Mouse (Mus musculus): ENCODE results near the gene Ngdn. TPM values are rescaled to one million over a fixed set of nuclear protein-coding genes. Genes with fewer than 3 reads are reported as not detected.

Ngdn gene
- total RNA-seq, 1 experiment: 53.5 TPM

GRCm38 (mm10) chr14:55025527-55025926 lies 10.3 kb downstream of the Ngdn start:
- H3K36me3 ChIP-seq (ENCODE audit: control insufficient read depth, insufficient read depth, low read length, poor library complexity, severe bottlenecking): peaks cover 21% of the 10 kb centered on the region
- H3K9ac ChIP-seq (ENCODE audit: insufficient read depth, low read depth, low read length, poor library complexity, severe bottlenecking): no peak overlapping the region
- in situ Hi-C loops (cut with MboI; ENCODE audit: low sequenced_read_pairs in 2 of 2, unreplicated experiment in 2 of 2): loop anchor here (5.0 kb wide), 2 partner anchors 72 to 77 kb away; no protein-coding TSS in a partner anchor

GRCm38 (mm10) chr14:55027251-55027650 lies 12.0 kb downstream of the Ngdn start:
- Histone ChIP-seq H3K9ac (ENCODE audit: insufficient read depth, low read depth, low read length, poor library complexity, severe bottlenecking) (no peak overlapping the region), H3K4me1 (ENCODE audit: control insufficient read depth in 2 of 2, insufficient read depth in 2 of 2, low read length in 2 of 2, poor library complexity in 1 of 2) (peaks cover 1 to 25% of the 10 kb centered on the region in 2 experiments; a peak in 2 of 4 replicates), H3K36me3 (ENCODE audit: control insufficient read depth, insufficient read depth, low read length, poor library complexity, severe bottlenecking) (peaks cover 16% of the 10 kb centered on the region), H3K27ac (ENCODE audit: insufficient read depth, low read depth, low read length, poor library complexity, severe bottlenecking) (no peak overlapping the region), H3K9me3 (ENCODE audit: control insufficient read depth, insufficient read depth, low read depth, low read length) (no peaks in the 10 kb centered on the region), H3K4me3 (ENCODE audit: insufficient read depth in 1 of 2, low read depth in 1 of 2, low read length in 2 of 2, poor library complexity in 1 of 2, severe bottlenecking in 1 of 2) (no peak overlapping the region)
- in situ Hi-C loops (cut with MboI; ENCODE audit: low sequenced_read_pairs in 2 of 2, unreplicated experiment in 2 of 2): loop anchor here (5.0 kb wide), 2 partner anchors 70 to 75 kb away; no protein-coding TSS in a partner anchor
- no peak for DNase-seq (ENCODE audit: low read depth, low spot score)
- TF ChIP-seq HCFC1 (IDR thresholded peaks at IDR 0.05; ENCODE audit: borderline replicate concordance, insufficient read depth, low read length) (no peak), MAFK (IDR thresholded peaks at IDR 0.05; ENCODE audit: insufficient read depth, low read depth, low read length) (no peak), ZC3H11A (IDR thresholded peaks at IDR 0.05; ENCODE audit: borderline replicate concordance, low read depth, low read length) (no peak), ZNF384 (IDR thresholded peaks at IDR 0.05; ENCODE audit: low read depth, low read length) (no peak), CHD2 (IDR thresholded peaks at IDR 0.05; ENCODE audit: low read depth, low read length) (no peak)

More at GRCm38 (mm10) chr14:55025527-55025926, 10.3 kb downstream of the Ngdn start:
- Histone ChIP-seq H3K9me3 (ENCODE audit: control insufficient read depth, insufficient read depth, low read depth, low read length) (no peaks in the 10 kb centered on the region), H3K4me3 (ENCODE audit: insufficient read depth in 1 of 2, low read depth in 1 of 2, low read length in 2 of 2, poor library complexity in 1 of 2, severe bottlenecking in 1 of 2) (no peak overlapping the region), H3K27ac (ENCODE audit: insufficient read depth, low read depth, low read length, poor library complexity, severe bottlenecking) (0 out of 2 replicates have a peak overlapping the region, but pooled peaks have one; percentile 6), H3K4me1 (ENCODE audit: control insufficient read depth in 2 of 2, insufficient read depth in 2 of 2, low read length in 2 of 2, poor library complexity in 1 of 2) (peaks cover 1 to 24% of the 10 kb centered on the region in 2 experiments; a peak in 2 of 4 replicates)
- DNase-seq (ENCODE audit: low read depth, low spot score): no peak
- no peak for TF ChIP-seq MAFK (IDR thresholded peaks at IDR 0.05; ENCODE audit: insufficient read depth, low read depth, low read length)
- TF ChIP-seq ZNF384 (IDR thresholded peaks at IDR 0.05; ENCODE audit: low read depth, low read length): no peak
- no peak for TF ChIP-seq CHD2 (IDR thresholded peaks at IDR 0.05; ENCODE audit: low read depth, low read length)

- no peak for TF ChIP-seq CHD2 (IDR thresholded peaks at IDR 0.05; ENCODE audit: low read depth, low read length)
- TF ChIP-seq ZNF384 (IDR thresholded peaks at IDR 0.05; ENCODE audit: low read depth, low read length): no peak
- TF ChIP-seq ZC3H11A (IDR thresholded peaks at IDR 0.05; ENCODE audit: borderline replicate concordance, low read depth, low read length): no peak
- no peak for TF ChIP-seq HCFC1 (IDR thresholded peaks at IDR 0.05; ENCODE audit: borderline replicate concordance, insufficient read depth, low read length)
- TF ChIP-seq MAFK (IDR thresholded peaks at IDR 0.05; ENCODE audit: insufficient read depth, low read depth, low read length): no peak
- H3K4me1 ChIP-seq (ENCODE audit: control insufficient read depth in 2 of 2, insufficient read depth in 2 of 2, low read length in 2 of 2, poor library complexity in 1 of 2): peaks cover 1 to 22% of the 10 kb centered on the region in 2 experiments; a peak in 2 of 4 replicates
- DNase-seq (ENCODE audit: low read depth, low spot score): no peak
- no peak overlapping the region for H3K9ac ChIP-seq (ENCODE audit: insufficient read depth, low read depth, low read length, poor library complexity, severe bottlenecking)
- peaks cover 13% of the 10 kb centered on the region for H3K36me3 ChIP-seq (ENCODE audit: control insufficient read depth, insufficient read depth, low read length, poor library complexity, severe bottlenecking)
- no peak overlapping the region for H3K27ac ChIP-seq (ENCODE audit: insufficient read depth, low read depth, low read length, poor library complexity, severe bottlenecking)
- in situ Hi-C loops (cut with MboI; ENCODE audit: low sequenced_read_pairs in 2 of 2, unreplicated experiment in 2 of 2): loop anchor here (5.0 kb wide), 2 partner anchors 70 to 75 kb away; no protein-coding TSS in a partner anchor
- H3K9me3 ChIP-seq (ENCODE audit: control insufficient read depth, insufficient read depth, low read depth, low read length): no peaks in the 10 kb centered on the region
- no peak overlapping the region for H3K4me3 ChIP-seq (ENCODE audit: insufficient read depth in 1 of 2, low read depth in 1 of 2, low read length in 2 of 2, poor library complexity in 1 of 2, severe bottlenecking in 1 of 2)
These were observed 12.4 kb downstream of the Ngdn start for GRCm38 (mm10) chr14:55027653-55028052.

- Histone ChIP-seq H3K9me3 (ENCODE audit: control insufficient read depth, insufficient read depth, low read depth, low read length) (no peaks in the 10 kb centered on the region), H3K27ac (ENCODE audit: insufficient read depth, low read depth, low read length, poor library complexity, severe bottlenecking) (peak overlapping the region; percentile 30; the same call in 1 of the 2 replicates), H3K36me3 (ENCODE audit: control insufficient read depth, insufficient read depth, low read length, poor library complexity, severe bottlenecking) (peaks cover 8% of the 10 kb centered on the region), H3K4me1 (ENCODE audit: control insufficient read depth in 2 of 2, insufficient read depth in 2 of 2, low read length in 2 of 2, poor library complexity in 1 of 2) (peaks cover 4 to 22% of the 10 kb centered on the region in 2 experiments; a peak in 2 of 4 replicates), H3K9ac (ENCODE audit: insufficient read depth, low read depth, low read length, poor library complexity, severe bottlenecking) (peak overlapping the region; percentile 45; the same call in 1 of the 2 replicates), H3K4me3 (ENCODE audit: insufficient read depth in 1 of 2, low read depth in 1 of 2, low read length in 2 of 2, poor library complexity in 1 of 2, severe bottlenecking in 1 of 2) (no peak overlapping the region)
- TF ChIP-seq MAFK (IDR thresholded peaks at IDR 0.05; ENCODE audit: insufficient read depth, low read depth, low read length): no peak
- no peak for TF ChIP-seq ZC3H11A (IDR thresholded peaks at IDR 0.05; ENCODE audit: borderline replicate concordance, low read depth, low read length)
- TF ChIP-seq HCFC1 (IDR thresholded peaks at IDR 0.05; ENCODE audit: borderline replicate concordance, insufficient read depth, low read length): no peak
- no peak for TF ChIP-seq CHD2 (IDR thresholded peaks at IDR 0.05; ENCODE audit: low read depth, low read length)
- TF ChIP-seq ZNF384 (IDR thresholded peaks at IDR 0.05; ENCODE audit: low read depth, low read length): no peak
- in situ Hi-C loops (cut with MboI; ENCODE audit: low sequenced_read_pairs in 2 of 2, unreplicated experiment in 2 of 2): loop anchor here (5.0 kb wide), 2 partner anchors 69 to 74 kb away; no protein-coding TSS in a partner anchor
- DNase-seq (ENCODE audit: low read depth, low spot score): no peak
These were observed 13.1 kb downstream of the Ngdn start for GRCm38 (mm10) chr14:55028333-55028835.
